Mouse (Mus musculus) hindbrain, embryonic 16.5 days (tissue): ENCODE data around the gene Ube3b. TPM values are rescaled to one million over a fixed set of nuclear protein-coding genes. Genes with fewer than 3 reads are reported as not detected.

Source experiments
- ATAC-seq: fragments of 200-750 bp; cut with Nextera tagmentation; 2 replicates; pipeline ENCODE4 v1.8.0; 2017; ENCODE audit warnings: moderate TSS enrichment, moderate library complexity
- H3K27ac ChIP-seq: fragments of 300-500 bp; sonication (generic); 2 replicates; pipeline ENCODE4 v1.5.1; 2014; ENCODE audit warnings: low read depth, mild to moderate bottlenecking, control low read depth, low read length, moderate library complexity
- H3K27me3 ChIP-seq: fragments of 300-500 bp; sonication (generic); replicated peaks from 2 replicates; pipeline ENCODE4 v1.6.1; 2014; ENCODE audit warnings: low read length; ENCODE audit not compliant: control insufficient read depth, insufficient read depth
- H3K36me3 ChIP-seq: fragments of 300-500 bp; sonication (generic); 2 replicates; pipeline ENCODE4 v1.6.1; 2014; ENCODE audit warnings: mild to moderate bottlenecking, low read length, moderate library complexity, mixed read lengths; ENCODE audit not compliant: control insufficient read depth, insufficient read depth
- H3K4me1 ChIP-seq: fragments of 300-500 bp; sonication (generic); 2 replicates; pipeline ENCODE4 v1.6.1; 2014; ENCODE audit warnings: low read depth, low read length; ENCODE audit not compliant: control insufficient read depth, insufficient read depth
- H3K4me2 ChIP-seq: fragments of 300-500 bp; sonication (generic); 2 replicates; pipeline ENCODE4 v1.6.1; 2014; ENCODE audit warnings: mild to moderate bottlenecking, low read length, control low read depth, moderate library complexity
- H3K4me3 ChIP-seq: fragments of 300-500 bp; sonication (generic); 2 replicates; pipeline ENCODE4 v1.5.1; 2014; ENCODE audit warnings: mild to moderate bottlenecking, low read length, control low read depth, moderate library complexity
- H3K9ac ChIP-seq: fragments of 300-500 bp; sonication (generic); 2 replicates; pipeline ENCODE4 v1.6.1; 2014; ENCODE audit warnings: low read depth, mild to moderate bottlenecking, control low read depth, low read length, moderate library complexity
- H3K9me3 ChIP-seq: fragments of 300-500 bp; sonication (generic); 2 replicates; pipeline ENCODE4 v1.6.1; 2014; ENCODE audit warnings: mild to moderate bottlenecking, low read length, moderate library complexity; ENCODE audit not compliant: control insufficient read depth
- WGBS: fragments of 180-500 bp; shearing (Covaris S2); extraction: QIAGEN DNeasy Blood & Tissue Kit; methylation state at CpG from one replicate; pipeline ENCODE4 v1.1.7; 2014; 5-methylcytosine and 5-hydroxymethylcytosine counted together
- polyA plus RNA-seq: library from polyadenylated mRNA; unstranded; fragments of >200 nt; fragmentation: Nextera tagmentation; extraction: Ambion mirVana; gene quantifications from 2 replicates; pipeline ENCODE4 v1.2.1, GENCODE M21; 2015

Ube3b gene
- polyA plus RNA-seq, 1 experiment from 2014 or later = 36.7 TPM

- peaks cover 34% of the 10 kb centered on the region for H3K4me1 ChIP-seq
- WGBS = 0% methylated on average over 13 of the region's 18 CpGs
- H3K9me3 ChIP-seq = no peaks in the 10 kb centered on the region
- ATAC-seq = no peak; the same call in 1 of the 2 replicates
- H3K9ac ChIP-seq = peak overlapping the region; percentile 92
- peak overlapping the region; percentile 87 for H3K4me2 ChIP-seq
- H3K27me3 ChIP-seq = no peaks in the 10 kb centered on the region
- H3K27ac ChIP-seq = peak overlapping the region; percentile 92
- peaks cover 3% of the 10 kb centered on the region for H3K36me3 ChIP-seq
- peak overlapping the region; percentile 84 for H3K4me3 ChIP-seq
These were observed 575 bp downstream of the Ube3b start for GRCm38 (mm10) chr5:114381013-114381351.

DNA sequence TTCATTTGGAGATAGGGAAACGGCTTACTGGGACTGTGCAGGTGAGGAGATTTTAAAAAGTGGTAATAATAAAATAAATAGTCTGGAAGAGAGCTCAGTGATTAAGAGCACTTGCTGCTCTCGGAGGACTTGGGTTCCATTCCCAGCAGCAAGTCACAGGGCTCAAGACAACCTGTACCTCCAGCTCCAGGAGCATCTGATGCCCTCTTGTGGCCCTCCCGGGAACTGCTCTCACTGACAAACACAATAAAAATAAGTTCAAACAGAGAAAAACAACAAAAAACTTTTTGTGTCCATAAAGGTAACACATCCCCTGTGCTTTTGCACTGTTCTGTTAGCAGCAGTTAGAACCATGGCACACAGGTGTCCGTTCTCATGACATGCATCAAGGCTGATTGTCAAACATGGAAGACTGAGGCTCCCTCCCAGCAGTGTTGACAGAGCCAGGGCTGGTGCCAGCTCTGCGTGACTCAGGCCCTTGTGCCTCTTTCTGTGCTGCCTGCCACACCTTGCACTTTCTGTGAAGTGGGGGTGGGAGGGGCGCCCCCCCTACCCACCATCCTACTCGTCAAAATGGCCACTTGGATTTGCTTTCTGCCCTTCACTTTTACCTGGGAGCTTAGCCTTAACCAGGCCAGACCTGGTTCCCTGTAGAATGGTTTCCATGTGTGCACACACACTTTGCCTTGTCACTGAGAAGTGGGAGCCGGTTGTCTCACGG, 2.9 kb downstream of the Ube3b start:
- H3K27me3 ChIP-seq = no peaks in the 10 kb centered on the region
- ATAC-seq = no peak
- H3K4me3 ChIP-seq = no peak overlapping the region
- H3K27ac ChIP-seq = no peak overlapping the region
- peaks cover 25% of the 10 kb centered on the region for H3K36me3 ChIP-seq
- H3K9ac ChIP-seq = no peak overlapping the region
- H3K4me1 ChIP-seq = peaks cover 23% of the 10 kb centered on the region
- WGBS = 72% methylated on average over 9 of the region's 9 CpGs
- no peaks in the 10 kb centered on the region for H3K9me3 ChIP-seq
- no peak overlapping the region for H3K4me2 ChIP-seq

- Histone ChIP-seq H3K36me3 (peaks cover 36% of the 10 kb centered on the region), H3K9me3 (no peaks in the 10 kb centered on the region), H3K27ac (no peak overlapping the region), H3K4me3 (no peak overlapping the region), H3K9ac (no peak overlapping the region), H3K27me3 (no peaks in the 10 kb centered on the region), H3K4me1 (peaks cover 12% of the 10 kb centered on the region), H3K4me2 (no peak overlapping the region)
- ATAC-seq = no peak
- WGBS = 93% methylated on average over 8 of the region's 8 CpGs
These were observed 4.0 kb downstream of the Ube3b start for GRCm38 (mm10) chr5:114384448-114384847.

DNA sequence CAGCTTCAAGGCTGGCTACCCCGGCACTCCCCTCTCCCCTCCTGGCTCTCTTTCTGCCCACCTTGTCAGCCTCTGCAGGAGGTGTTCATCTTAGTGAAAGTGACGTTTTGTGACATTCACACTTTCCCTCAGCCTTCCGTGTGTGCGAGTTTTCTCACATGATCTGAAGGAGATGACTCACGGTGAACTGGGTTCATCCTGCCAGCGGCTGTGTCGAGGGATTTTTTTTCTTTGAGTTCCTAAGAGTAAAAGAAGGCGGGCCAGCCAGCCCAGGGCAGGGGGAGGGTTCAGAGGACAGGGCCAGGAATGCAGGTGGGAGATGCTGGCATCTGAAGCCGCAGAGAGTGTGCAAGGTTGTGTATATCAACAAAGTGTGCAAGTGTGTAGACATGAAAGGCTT, 12.8 kb downstream of the Ube3b start:
- 90% methylated on average over 9 of the region's 9 CpGs for WGBS
- H3K9me3 ChIP-seq = no peaks in the 10 kb centered on the region
- peaks cover 60% of the 10 kb centered on the region for H3K36me3 ChIP-seq
- H3K4me1 ChIP-seq = no peaks in the 10 kb centered on the region
- no peaks in the 10 kb centered on the region for H3K27me3 ChIP-seq
- no peak overlapping the region for H3K4me3 ChIP-seq
- no peak overlapping the region for H3K9ac ChIP-seq
- no peak overlapping the region for H3K27ac ChIP-seq
- ATAC-seq = no peak
- no peak overlapping the region for H3K4me2 ChIP-seq

GRCm38 (mm10) chr5:114406592-114406991, 26.2 kb downstream of the Ube3b start:
- WGBS = 85% methylated on average over 14 of the region's 14 CpGs

GRCm38 (mm10) chr5:114407269-114407668, 26.9 kb downstream of the Ube3b start:
- Histone ChIP-seq H3K4me1 (no peaks in the 10 kb centered on the region), H3K9ac (no peak overlapping the region), H3K9me3 (no peaks in the 10 kb centered on the region), H3K4me2 (no peak overlapping the region), H3K27me3 (no peaks in the 10 kb centered on the region), H3K27ac (peak overlapping the region; percentile 6; the same call in 1 of the 2 replicates), H3K4me3 (no peak overlapping the region), H3K36me3 (peaks cover 77% of the 10 kb centered on the region)
- ATAC-seq = no peak
- 81% methylated on average over 10 of the region's 10 CpGs for WGBS

More at GRCm38 (mm10) chr5:114406592-114406991, 26.2 kb downstream of the Ube3b start:
- Histone ChIP-seq H3K9me3 (no peaks in the 10 kb centered on the region), H3K4me2 (no peak overlapping the region), H3K27ac (peak overlapping the region; percentile 6; the same call in 1 of the 2 replicates), H3K27me3 (no peaks in the 10 kb centered on the region), H3K9ac (no peak overlapping the region), H3K4me1 (no peaks in the 10 kb centered on the region), H3K4me3 (no peak overlapping the region), H3K36me3 (peaks cover 77% of the 10 kb centered on the region)
- ATAC-seq = no peak

- no peak for ATAC-seq
- Histone ChIP-seq H3K4me2 (no peak overlapping the region), H3K36me3 (peaks cover 78% of the 10 kb centered on the region), H3K9me3 (no peaks in the 10 kb centered on the region), H3K27me3 (no peaks in the 10 kb centered on the region), H3K27ac (no peak overlapping the region), H3K9ac (no peak overlapping the region), H3K4me3 (no peak overlapping the region), H3K4me1 (no peaks in the 10 kb centered on the region)
- 87% methylated on average over 9 of the region's 9 CpGs for WGBS
These were observed 27.4 kb downstream of the Ube3b start for GRCm38 (mm10) chr5:114407810-114408209.

DNA sequence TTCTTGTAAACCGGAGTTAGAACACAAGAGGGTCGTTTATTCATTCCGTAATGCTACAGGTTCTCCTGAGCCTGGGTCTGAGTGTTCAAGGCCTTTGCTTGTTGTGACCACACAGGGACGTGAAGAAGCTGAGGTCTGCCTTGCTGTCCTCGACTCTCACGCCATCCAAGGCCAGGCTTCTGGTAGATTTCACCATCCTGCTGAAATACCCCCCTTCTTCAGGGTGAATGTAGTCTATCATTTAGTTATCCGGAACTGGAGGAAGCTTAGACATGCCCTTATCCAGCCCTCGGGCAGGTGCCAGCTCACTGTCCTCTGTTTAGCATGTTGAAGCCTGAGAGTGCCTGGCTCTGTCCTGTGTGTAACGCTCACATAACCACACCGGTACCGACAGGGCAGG, 28.4 kb downstream of the Ube3b start:
- ATAC-seq = no peak
- Histone ChIP-seq H3K27me3 (no peaks in the 10 kb centered on the region), H3K4me2 (no peak overlapping the region), H3K9me3 (no peaks in the 10 kb centered on the region), H3K9ac (no peak overlapping the region), H3K36me3 (peaks cover 73% of the 10 kb centered on the region), H3K4me1 (no peaks in the 10 kb centered on the region), H3K27ac (no peak overlapping the region), H3K4me3 (no peak overlapping the region)
- 90% methylated on average over 11 of the region's 11 CpGs for WGBS

DNA sequence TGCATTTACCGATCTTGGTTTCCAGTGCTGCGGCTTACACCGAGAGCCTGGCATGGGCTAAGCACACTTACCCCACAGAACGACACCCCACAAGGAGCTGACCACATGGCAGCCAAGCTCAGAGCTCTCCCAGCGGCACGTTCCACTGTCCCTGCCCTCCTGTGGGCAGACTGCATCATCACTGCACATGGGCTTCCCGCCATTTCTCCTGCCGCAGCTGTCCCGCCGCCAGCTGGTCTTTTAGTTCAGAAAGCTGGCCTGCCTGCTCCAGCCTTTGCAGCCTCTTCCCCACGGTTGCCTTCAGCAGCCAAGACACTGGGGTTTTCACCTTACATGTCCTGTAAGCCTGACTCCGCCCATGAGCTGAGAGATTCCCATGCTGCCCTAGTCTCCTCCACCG, 30.0 kb downstream of the Ube3b start:
- ATAC-seq = no peak
- no peak overlapping the region for H3K4me2 ChIP-seq
- H3K27me3 ChIP-seq = no peaks in the 10 kb centered on the region
- no peaks in the 10 kb centered on the region for H3K4me1 ChIP-seq
- H3K4me3 ChIP-seq = no peak overlapping the region
- 85% methylated on average over 12 of the region's 13 CpGs for WGBS
- H3K36me3 ChIP-seq = peaks cover 65% of the 10 kb centered on the region
- H3K9me3 ChIP-seq = no peaks in the 10 kb centered on the region
- H3K9ac ChIP-seq = no peak overlapping the region
- H3K27ac ChIP-seq = no peak overlapping the region
